In genomic region chr3:146591159-146591558, GRCm38 (mm10) we compare ENCODE assay signal across 35 mouse cellular contexts. TPM values are rescaled to one million over a fixed set of nuclear protein-coding genes. Genes with fewer than 3 reads are reported as not detected.
DNase-seq lines count a peak whose midpoint lies in the region; ATAC-seq and TF ChIP-seq lines count a peak whose summit lies in the region.
"Had no signal": no experiment of that assay in that cellular context is flagged by ENCODE, and none has a peak within 500 bp of the region (broad histone marks: within the 10 kb centered on the region; RNA-seq: fewer than 3 reads in every experiment).

No protein-coding gene starts in this region.

- no peak overlapping the region for H3K4me3 ChIP-seq in hindbrain, embryonic 13.5 days
- H3K4me3 ChIP-seq in hindbrain, embryonic 16.5 days (ENCODE audit: low read length) = no peak overlapping the region
- no peak overlapping the region for H3K4me3 ChIP-seq in liver, embryonic 11.5 days (ENCODE audit: low read depth, low read length)
- no peak overlapping the region for H3K4me3 ChIP-seq in liver, embryonic 14.5 days (ENCODE audit: insufficient read depth in 1 of 2, low read depth in 2 of 2, low read length in 2 of 2)
- no peak overlapping the region for H3K4me3 ChIP-seq in liver, postnatal 0 days (ENCODE audit: low read depth, low read length)
- H3K4me3 ChIP-seq: embryonic facial prominence, embryonic 10.5 days; embryonic facial prominence, embryonic 13.5 days; erythroblast, embryonic 14.5 days; forebrain, embryonic 13.5 days; heart, adult 2 months; heart, embryonic 10.5 days; heart, embryonic 13.5 days; hindbrain, embryonic 15.5 days had no signal

- H3K27ac ChIP-seq in hindbrain, embryonic 13.5 days = peak overlapping the region; percentile 44; the same call in 1 of the 2 replicates
- no peak overlapping the region for H3K27ac ChIP-seq in hindbrain, embryonic 16.5 days (ENCODE audit: low read depth, low read length)
- no peak overlapping the region for H3K27ac ChIP-seq in liver, embryonic 11.5 days (ENCODE audit: low read depth, low read length)
- no peak overlapping the region for H3K27ac ChIP-seq in liver, embryonic 14.5 days
- H3K27ac ChIP-seq in liver, postnatal 0 days (ENCODE audit: low read depth) = peak overlapping the region; percentile 93
- H3K27ac ChIP-seq: embryonic facial prominence, embryonic 10.5 days; embryonic facial prominence, embryonic 13.5 days; forebrain, embryonic 13.5 days; heart, adult 2 months; heart, embryonic 10.5 days; heart, embryonic 13.5 days had no signal

- no peaks in the 10 kb centered on the region for H3K27me3 ChIP-seq in hindbrain, embryonic 13.5 days
- H3K27me3 ChIP-seq in hindbrain, embryonic 16.5 days (replicated peaks; ENCODE audit: control insufficient read depth, insufficient read depth, low read length) = no peaks in the 10 kb centered on the region
- H3K27me3 ChIP-seq in liver, embryonic 11.5 days (replicated peaks; ENCODE audit: control insufficient read depth, insufficient read depth, low read length) = no peaks in the 10 kb centered on the region
- H3K27me3 ChIP-seq in liver, embryonic 14.5 days (ENCODE audit: control insufficient read depth, insufficient read depth, low read length) = no peaks in the 10 kb centered on the region
- no peaks in the 10 kb centered on the region for H3K27me3 ChIP-seq in liver, postnatal 0 days (ENCODE audit: insufficient read depth, low read length)
- H3K27me3 ChIP-seq: embryonic facial prominence, embryonic 13.5 days; forebrain, embryonic 13.5 days; heart, embryonic 13.5 days; hindbrain, embryonic 15.5 days had no signal

- ATAC-seq in hindbrain, embryonic 13.5 days (ENCODE audit: low FRiP score) = no peak
- ATAC-seq in hindbrain, embryonic 16.5 days = no peak
- ATAC-seq in liver, embryonic 11.5 days (replicated peaks; ENCODE audit: low FRiP score) = peak; percentile 61
- peak; percentile 52 for ATAC-seq in liver, embryonic 14.5 days (ENCODE audit: insufficient read depth)
- peak; percentile 80 for ATAC-seq in liver, postnatal 0 days
- ATAC-seq: CD4-positive, CD25-positive, alpha-beta regulatory T cell, adult 4 months; forebrain, embryonic 13.5 days; forebrain, postnatal 0 days had no signal

- TF ChIP-seq CTCF in liver, embryonic 14.5 days (IDR thresholded peaks at IDR 0.05; ENCODE audit: low read depth) = no peak
- TF ChIP-seq CTCF in liver, postnatal 0 days (IDR thresholded peaks at IDR 0.05; ENCODE audit: low read depth) = no peak

- 71% methylated on average over 7 of the region's 7 CpGs for WGBS in hindbrain, embryonic 13.5 days
- WGBS in hindbrain, embryonic 16.5 days = 81% methylated on average over 7 of the region's 7 CpGs
- WGBS in liver, embryonic 11.5 days = 76% methylated on average over 7 of the region's 7 CpGs
- 73% methylated on average over 7 of the region's 7 CpGs for WGBS in liver, embryonic 14.5 days (ENCODE audit: insufficient replicate concordance)
- WGBS in liver, postnatal 0 days (ENCODE audit: insufficient replicate concordance) = 58% methylated on average over 7 of the region's 7 CpGs

- no peak overlapping the region for H3K9ac ChIP-seq in hindbrain, embryonic 13.5 days
- no peak overlapping the region for H3K9ac ChIP-seq in hindbrain, embryonic 16.5 days (ENCODE audit: low read depth, low read length)
- no peak overlapping the region for H3K9ac ChIP-seq in liver, embryonic 11.5 days (ENCODE audit: low read depth, low read length)
- no peak overlapping the region for H3K9ac ChIP-seq in liver, embryonic 14.5 days (replicated peaks)
- H3K9ac ChIP-seq in liver, postnatal 0 days (replicated peaks) = no peak overlapping the region
- H3K9ac ChIP-seq: embryonic facial prominence, embryonic 13.5 days; forebrain, embryonic 13.5 days; forebrain, postnatal 0 days; heart, embryonic 13.5 days; hindbrain, embryonic 15.5 days had no signal

- no peak for DNase-seq in liver, embryonic 11.5 days (ENCODE audit: low spot score)
- peak in 1 of 3 experiments; percentile 25 for DNase-seq in liver, embryonic 14.5 days (ENCODE audit: low read depth in 3 of 3, low spot score in 3 of 3)
- peak; percentile 40 for DNase-seq in liver, postnatal 0 days
- DNase-seq in gastrocnemius, adult 8-10 months (ENCODE audit: low spot score in 2 of 2) = no peak
- DNase-seq in frontal cortex, postnatal 25 days (ENCODE audit: low spot score in 2 of 2) = no peak
- no peak for DNase-seq in neural tube, embryonic 10.5 days (ENCODE audit: extremely low spot score, low spot score)
- DNase-seq: adrenal gland, adult 8-10 months; adrenal gland, postnatal 25 days; cerebellum, adult 11-12 months; cerebellum, adult 8-10 months; cerebellum, postnatal 10 days; cerebellum, postnatal 36 days; embryo, embryonic 11 days; forebrain, postnatal 0 days; gastrocnemius, postnatal 10 days; heart, adult 2 months; heart, postnatal 14 days; heart, postnatal 4 days had no signal

- no peaks in the 10 kb centered on the region for H3K36me3 ChIP-seq in hindbrain, embryonic 13.5 days
- H3K36me3 ChIP-seq in hindbrain, embryonic 16.5 days (ENCODE audit: control insufficient read depth, insufficient read depth, low read length) = no peaks in the 10 kb centered on the region
- no peaks in the 10 kb centered on the region for H3K36me3 ChIP-seq in liver, embryonic 11.5 days (ENCODE audit: control insufficient read depth, insufficient read depth, low read length)
- H3K36me3 ChIP-seq in liver, embryonic 14.5 days (replicated peaks; ENCODE audit: control insufficient read depth, insufficient read depth, low read depth) = no peaks in the 10 kb centered on the region
- H3K36me3 ChIP-seq in liver, postnatal 0 days (replicated peaks; ENCODE audit: insufficient read depth, low read length) = peaks cover 4% of the 10 kb centered on the region; the same call in 1 of the 2 replicates
- H3K36me3 ChIP-seq: embryonic facial prominence, embryonic 10.5 days; embryonic facial prominence, embryonic 13.5 days; heart, embryonic 10.5 days; heart, embryonic 13.5 days; hindbrain, embryonic 15.5 days had no signal

- no peaks in the 10 kb centered on the region for H3K9me3 ChIP-seq in hindbrain, embryonic 13.5 days
- no peaks in the 10 kb centered on the region for H3K9me3 ChIP-seq in hindbrain, embryonic 16.5 days (ENCODE audit: control insufficient read depth, low read length)
- no peaks in the 10 kb centered on the region for H3K9me3 ChIP-seq in liver, embryonic 11.5 days (ENCODE audit: control insufficient read depth, low read length)
- H3K9me3 ChIP-seq in liver, embryonic 14.5 days (ENCODE audit: control insufficient read depth, low read length) = no peaks in the 10 kb centered on the region
- no peaks in the 10 kb centered on the region for H3K9me3 ChIP-seq in liver, postnatal 0 days (ENCODE audit: low read length)
- H3K9me3 ChIP-seq: embryonic facial prominence, embryonic 10.5 days; embryonic facial prominence, embryonic 13.5 days; forebrain, embryonic 13.5 days; heart, embryonic 10.5 days; heart, embryonic 13.5 days; hindbrain, embryonic 15.5 days had no signal

- TF ChIP-seq EP300 in liver, embryonic 14.5 days (IDR thresholded peaks at IDR 0.05; ENCODE audit: low read depth) = no peak
- TF ChIP-seq EP300 in liver, postnatal 0 days (IDR thresholded peaks at IDR 0.05; ENCODE audit: low read depth) = 0 out of 2 replicates have a peak, but pooled peaks have one; percentile 21

- no peak overlapping the region for H3K4me2 ChIP-seq in hindbrain, embryonic 13.5 days
- no peak overlapping the region for H3K4me2 ChIP-seq in hindbrain, embryonic 16.5 days (ENCODE audit: low read length)
- no peak overlapping the region for H3K4me2 ChIP-seq in liver, embryonic 11.5 days
- no peak overlapping the region for H3K4me2 ChIP-seq in liver, embryonic 14.5 days (ENCODE audit: low read depth)
- H3K4me2 ChIP-seq in liver, postnatal 0 days (ENCODE audit: low read depth, low read length) = no peak overlapping the region
- H3K4me2 ChIP-seq: embryonic facial prominence, embryonic 13.5 days; forebrain, embryonic 13.5 days; heart, embryonic 13.5 days; hindbrain, embryonic 15.5 days had no signal

- H3K4me1 ChIP-seq in hindbrain, embryonic 13.5 days (replicated peaks) = no peaks in the 10 kb centered on the region
- no peaks in the 10 kb centered on the region for H3K4me1 ChIP-seq in hindbrain, embryonic 16.5 days (ENCODE audit: control insufficient read depth, insufficient read depth, low read depth, low read length)
- H3K4me1 ChIP-seq in liver, embryonic 11.5 days (replicated peaks; ENCODE audit: control insufficient read depth, insufficient read depth, low read length) = no peaks in the 10 kb centered on the region
- H3K4me1 ChIP-seq in liver, embryonic 14.5 days (replicated peaks; ENCODE audit: control insufficient read depth in 2 of 2, insufficient read depth in 2 of 2, low read length in 1 of 2) = peaks cover 0 to 2% of the 10 kb centered on the region in 2 experiments; a peak in 1 of 4 replicates
- H3K4me1 ChIP-seq in liver, postnatal 0 days (ENCODE audit: insufficient read depth) = peaks cover 6% of the 10 kb centered on the region
- H3K4me1 ChIP-seq: embryonic facial prominence, embryonic 10.5 days; embryonic facial prominence, embryonic 13.5 days; forebrain, embryonic 13.5 days; heart, embryonic 13.5 days; hindbrain, embryonic 15.5 days had no signal

RNA-seq across cellular contexts. Expression of gene Uox, which starts 20.9 kb away (rescaled TPM):
- polyA plus RNA-seq in hindbrain, embryonic 13.5 days (2015; fragmentation: Nextera tagmentation; extraction: Ambion mirVana) = not detected in 2 replicates
- 0.14 TPM in 1 of 2 replicates, not detected in the other for polyA plus RNA-seq in hindbrain, embryonic 16.5 days (2015; fragmentation: Nextera tagmentation; extraction: Ambion mirVana)
- 0.34 and 0.55 TPM in 2 replicates for polyA plus RNA-seq in liver, embryonic 11.5 days (2014; fragmentation: Nextera tagmentation; extraction: Ambion mirVana)
- 2.5 and 4.3 TPM in 2 replicates for polyA plus RNA-seq in liver, embryonic 14.5 days (2012; rRNA removed)
- polyA plus RNA-seq in liver, embryonic 14.5 days (2014; fragmentation: Nextera tagmentation; extraction: Ambion mirVana) = 6.4 and 7.1 TPM in 2 replicates
- polyA plus RNA-seq in liver, postnatal 0 days (2015; fragmentation: Nextera tagmentation; extraction: Ambion mirVana) = 213 and 245 TPM in 2 replicates
- under 1 TPM in 1 of 4 experiments, not detected in 3; 0.27 TPM for total RNA-seq in gastrocnemius, adult 8-10 months (2022)
- total RNA-seq: adrenal gland, postnatal 25 days; heart, adult 2 months; heart, postnatal 14 days; heart, postnatal 4 days; MEL had no signal
- polyA plus RNA-seq: brain, embryonic 14.5 days; C2C12; CD4-positive, CD25-positive, alpha-beta regulatory T cell, adult 4 months; embryonic facial prominence, embryonic 10.5 days; erythroblast, embryonic 14.5 days; forebrain, embryonic 13.5 days; heart, adult 2 months; heart, embryonic 10.5 days; hindbrain, embryonic 11.5 days had no signal

RNA-seq across cellular contexts. Expression of gene Dnase2b, which starts 24.2 kb away (rescaled TPM):
- polyA plus RNA-seq in hindbrain, embryonic 13.5 days (2015; fragmentation: Nextera tagmentation; extraction: Ambion mirVana) = not detected in 2 replicates
- not detected in 2 replicates for polyA plus RNA-seq in hindbrain, embryonic 16.5 days (2015; fragmentation: Nextera tagmentation; extraction: Ambion mirVana)
- 0.09 and 0.11 TPM in 2 replicates for polyA plus RNA-seq in liver, embryonic 11.5 days (2014; fragmentation: Nextera tagmentation; extraction: Ambion mirVana)
- 0.45 and 0.52 TPM in 2 replicates for polyA plus RNA-seq in liver, embryonic 14.5 days (2012; rRNA removed)
- 1.4 TPM in 2 replicates for polyA plus RNA-seq in liver, embryonic 14.5 days (2014; fragmentation: Nextera tagmentation; extraction: Ambion mirVana)
- polyA plus RNA-seq in liver, postnatal 0 days (2015; fragmentation: Nextera tagmentation; extraction: Ambion mirVana) = 3.9 and 4.0 TPM in 2 replicates
- under 1 TPM in 1 of 4 experiments, not detected in 3; 0.11 TPM for total RNA-seq in gastrocnemius, adult 8-10 months (2022)
- total RNA-seq: adrenal gland, adult 8-10 months; adrenal gland, postnatal 25 days; forebrain, postnatal 0 days; gastrocnemius, postnatal 10 days; heart, adult 2 months; heart, postnatal 14 days; heart, postnatal 4 days; MEL had no signal
- polyA plus RNA-seq: brain, embryonic 14.5 days; C2C12; CD4-positive, CD25-positive, alpha-beta regulatory T cell, adult 4 months; embryonic facial prominence, embryonic 10.5 days; erythroblast, embryonic 14.5 days; forebrain, embryonic 13.5 days; forebrain, postnatal 0 days; frontal cortex, adult 2 months; heart, adult 2 months; heart, embryonic 10.5 days; heart, embryonic 13.5 days; heart, embryonic 16.5 days; hindbrain, embryonic 11.5 days; hindbrain, embryonic 15.5 days had no signal

RNA-seq across cellular contexts. Expression of gene 4930503B20Rik, which starts 60.0 kb away (rescaled TPM):
- not detected in 2 replicates for polyA plus RNA-seq in hindbrain, embryonic 13.5 days (2015; fragmentation: Nextera tagmentation; extraction: Ambion mirVana)
- not detected in 2 replicates for polyA plus RNA-seq in hindbrain, embryonic 16.5 days (2015; fragmentation: Nextera tagmentation; extraction: Ambion mirVana)
- not detected in 2 replicates for polyA plus RNA-seq in liver, embryonic 11.5 days (2014; fragmentation: Nextera tagmentation; extraction: Ambion mirVana)
- not detected in 2 replicates for polyA plus RNA-seq in liver, embryonic 14.5 days (2012; rRNA removed)
- not detected in 2 replicates for polyA plus RNA-seq in liver, embryonic 14.5 days (2014; fragmentation: Nextera tagmentation; extraction: Ambion mirVana)
- polyA plus RNA-seq in liver, postnatal 0 days (2015; fragmentation: Nextera tagmentation; extraction: Ambion mirVana) = not detected in 2 replicates
- not detected for total RNA-seq in gastrocnemius, adult 8-10 months (2022)
- total RNA-seq: adrenal gland, adult 8-10 months; forebrain, postnatal 0 days; gastrocnemius, postnatal 4 days; heart, adult 2 months had no signal
- polyA plus RNA-seq: C2C12; CD4-positive, CD25-positive, alpha-beta regulatory T cell, adult 4 months; embryonic facial prominence, embryonic 10.5 days; erythroblast, embryonic 14.5 days; forebrain, embryonic 13.5 days; frontal cortex, adult 2 months; heart, embryonic 10.5 days; heart, embryonic 13.5 days; hindbrain, embryonic 11.5 days; hindbrain, embryonic 15.5 days had no signal

Comparison
In these comparisons a context has a peak if more than half of its experiments do, and no peak if none do; other contexts are left out.
1. H3K27ac ChIP-seq: peak in hindbrain, embryonic 13.5 days (single experiment) and liver, postnatal 0 days (single experiment); none in hindbrain, embryonic 16.5 days (single experiment), liver, embryonic 11.5 days (single experiment) and liver, embryonic 14.5 days (single experiment).
2. RNA of gene Uox, which starts 20.9 kb away (polyA plus RNA-seq): 213 to 245 TPM in liver, postnatal 0 days; 2.5 to 7.1 TPM in liver, embryonic 14.5 days, 0.34 to 0.55 TPM in liver, embryonic 11.5 days, not detected in hindbrain, embryonic 13.5 days and 0.14 TPM in hindbrain, embryonic 16.5 days; every median in the first group is over 10 times any median in the second.
3. ATAC-seq: peak in liver, embryonic 11.5 days (single experiment), liver, embryonic 14.5 days (single experiment) and liver, postnatal 0 days (single experiment); none in hindbrain, embryonic 13.5 days (single experiment) and hindbrain, embryonic 16.5 days (single experiment).